In genomic region chr2:30695771-30696456, GRCm38 (mm10) we compare ENCODE assay signal across 9 mouse cellular contexts.
DNase-seq lines count a peak whose midpoint lies in the region; ATAC-seq and TF ChIP-seq lines count a peak whose summit lies in the region.
"Had no signal": no experiment of that assay in that cellular context is flagged by ENCODE, and none has a peak within 500 bp of the region (broad histone marks: within the 10 kb centered on the region; RNA-seq: fewer than 3 reads in every experiment).

No protein-coding gene starts in this region.

- H3K9me3 ChIP-seq in heart, embryonic 16.5 days (replicated peaks; ENCODE audit: control insufficient read depth, low read length): no peaks in the 10 kb centered on the region
- H3K9me3 ChIP-seq in stomach, embryonic 16.5 days (replicated peaks; ENCODE audit: control insufficient read depth, low read length): no peaks in the 10 kb centered on the region
- H3K9me3 ChIP-seq: embryonic facial prominence, embryonic 15.5 days; limb, embryonic 15.5 days had no signal

- intact Hi-C loops in left cerebral cortex, postnatal 36 days (cut with DNase I): no loop called here

- TF ChIP-seq CTCF in lung, adult 2 months (IDR thresholded peaks at IDR 0.05; ENCODE audit: insufficient read depth, low read length): no peak

- peaks cover 24% of the 10 kb centered on the region for H3K4me1 ChIP-seq in lung, adult 2 months (ENCODE audit: control insufficient read depth, insufficient read depth, low read length)
- peaks cover 53% of the 10 kb centered on the region for H3K4me1 ChIP-seq in heart, embryonic 16.5 days (ENCODE audit: control insufficient read depth, insufficient read depth, low read length)
- H3K4me1 ChIP-seq in stomach, embryonic 16.5 days (ENCODE audit: control insufficient read depth, insufficient read depth, low read length): peaks cover 52% of the 10 kb centered on the region

- H3K9ac ChIP-seq in heart, embryonic 16.5 days (ENCODE audit: low read length): peak overlapping the region; percentile 60
- peak overlapping the region; percentile 49 for H3K9ac ChIP-seq in stomach, embryonic 16.5 days (ENCODE audit: low read length)
- H3K9ac ChIP-seq: embryonic facial prominence, embryonic 15.5 days; limb, embryonic 15.5 days had no signal

- ATAC-seq in heart, embryonic 16.5 days (replicated peaks; ENCODE audit: extremely low read depth, insufficient read depth, low FRiP score): no peak; the same call in 1 of the 2 replicates
- no peak for ATAC-seq in stomach, embryonic 16.5 days (ENCODE audit: insufficient read depth, low FRiP score)

- H3K4me3 ChIP-seq in lung, adult 2 months (replicated peaks; ENCODE audit: extremely low read depth, low read depth, low read length): no peak overlapping the region
- no peak overlapping the region for H3K4me3 ChIP-seq in heart, embryonic 16.5 days (ENCODE audit: low read length)
- no peak overlapping the region for H3K4me3 ChIP-seq in stomach, embryonic 16.5 days (replicated peaks; ENCODE audit: low read length)
- H3K4me3 ChIP-seq: embryonic facial prominence, embryonic 15.5 days; limb, embryonic 15.5 days had no signal

- no peaks in the 10 kb centered on the region for H3K27me3 ChIP-seq in heart, embryonic 16.5 days (ENCODE audit: control insufficient read depth, insufficient read depth, low read length)
- H3K27me3 ChIP-seq in stomach, embryonic 16.5 days (ENCODE audit: control insufficient read depth, insufficient read depth, low read length): no peaks in the 10 kb centered on the region
- H3K27me3 ChIP-seq: embryonic facial prominence, embryonic 15.5 days; limb, embryonic 15.5 days had no signal

- H3K27ac ChIP-seq in heart, embryonic 16.5 days (ENCODE audit: low read length): peak overlapping the region; percentile 54
- H3K27ac ChIP-seq in stomach, embryonic 16.5 days (ENCODE audit: low read length): peak overlapping the region; percentile 74
- H3K27ac ChIP-seq: embryonic facial prominence, embryonic 15.5 days; limb, embryonic 15.5 days had no signal

- no peaks in the 10 kb centered on the region for H3K36me3 ChIP-seq in heart, embryonic 16.5 days (ENCODE audit: control insufficient read depth, insufficient read depth)
- H3K36me3 ChIP-seq in stomach, embryonic 16.5 days (ENCODE audit: control insufficient read depth, insufficient read depth, low read length): no peaks in the 10 kb centered on the region
- H3K36me3 ChIP-seq: embryonic facial prominence, embryonic 15.5 days; limb, embryonic 15.5 days had no signal

- peak; percentile 2 for DNase-seq in lung, postnatal 10 days
- DNase-seq in lung, adult 2 months: no peak
- peak; percentile 56 for DNase-seq in kidney, postnatal 10 days
- no peak for DNase-seq in frontal cortex, postnatal 25 days (ENCODE audit: low spot score in 2 of 2)
- no peak for DNase-seq in left cerebral cortex, postnatal 36 days (ENCODE audit: low spot score in 2 of 2)

- 72% methylated on average over 11 of the region's 11 CpGs for WGBS in lung, adult 2 months
- 32% methylated on average over 11 of the region's 11 CpGs for WGBS in heart, embryonic 16.5 days
- WGBS in stomach, embryonic 16.5 days: 45% methylated on average over 11 of the region's 11 CpGs

- TF ChIP-seq POLR2A in lung, adult 2 months (IDR thresholded peaks at IDR 0.05; ENCODE audit: borderline replicate concordance, extremely low read depth, low read depth, low read length): no peak

- H3K4me2 ChIP-seq in heart, embryonic 16.5 days (ENCODE audit: low read depth, low read length): no peak overlapping the region
- H3K4me2 ChIP-seq in stomach, embryonic 16.5 days (ENCODE audit: low read depth, low read length): no peak overlapping the region
- H3K4me2 ChIP-seq: embryonic facial prominence, embryonic 15.5 days; limb, embryonic 15.5 days had no signal

Comparison
In these comparisons a context has a peak if more than half of its experiments do, and no peak if none do; other contexts are left out.
1. DNase-seq: peak in lung, postnatal 10 days (single experiment) and kidney, postnatal 10 days (single experiment); none in lung, adult 2 months (single experiment), frontal cortex, postnatal 25 days (0 of 2) and left cerebral cortex, postnatal 36 days (0 of 2).